Mouse (Mus musculus): Measurements from ENCODE around the gene Nop14.
"Not testable (repeated sequence)": the region's sequence is repeated elsewhere in the genome, so short reads cannot be mapped to it uniquely, and the experiment has no call there.

Nop14 gene

DNA sequence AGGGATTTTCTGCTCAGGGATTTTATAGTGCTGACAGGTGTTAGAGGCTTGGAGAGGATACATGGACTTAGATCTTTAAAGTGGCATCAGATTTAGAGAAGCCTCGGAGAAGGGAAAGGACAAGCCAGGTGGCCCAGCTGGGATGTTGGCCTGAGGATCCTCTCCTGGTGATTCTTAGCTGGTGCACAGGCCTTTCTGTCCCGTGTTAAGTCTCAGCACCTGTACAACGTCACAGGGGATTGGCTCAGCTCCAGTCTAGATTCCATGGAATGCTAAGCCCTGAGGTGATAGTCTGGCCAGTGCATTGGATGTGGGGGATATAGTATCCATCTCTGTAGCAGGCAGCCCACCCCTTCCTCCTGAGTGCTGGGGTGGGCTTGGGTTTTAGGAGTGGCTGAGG is 51.7 kb downstream of the Nop14 start:
- DNase-seq = peak; percentile 25

DNA sequence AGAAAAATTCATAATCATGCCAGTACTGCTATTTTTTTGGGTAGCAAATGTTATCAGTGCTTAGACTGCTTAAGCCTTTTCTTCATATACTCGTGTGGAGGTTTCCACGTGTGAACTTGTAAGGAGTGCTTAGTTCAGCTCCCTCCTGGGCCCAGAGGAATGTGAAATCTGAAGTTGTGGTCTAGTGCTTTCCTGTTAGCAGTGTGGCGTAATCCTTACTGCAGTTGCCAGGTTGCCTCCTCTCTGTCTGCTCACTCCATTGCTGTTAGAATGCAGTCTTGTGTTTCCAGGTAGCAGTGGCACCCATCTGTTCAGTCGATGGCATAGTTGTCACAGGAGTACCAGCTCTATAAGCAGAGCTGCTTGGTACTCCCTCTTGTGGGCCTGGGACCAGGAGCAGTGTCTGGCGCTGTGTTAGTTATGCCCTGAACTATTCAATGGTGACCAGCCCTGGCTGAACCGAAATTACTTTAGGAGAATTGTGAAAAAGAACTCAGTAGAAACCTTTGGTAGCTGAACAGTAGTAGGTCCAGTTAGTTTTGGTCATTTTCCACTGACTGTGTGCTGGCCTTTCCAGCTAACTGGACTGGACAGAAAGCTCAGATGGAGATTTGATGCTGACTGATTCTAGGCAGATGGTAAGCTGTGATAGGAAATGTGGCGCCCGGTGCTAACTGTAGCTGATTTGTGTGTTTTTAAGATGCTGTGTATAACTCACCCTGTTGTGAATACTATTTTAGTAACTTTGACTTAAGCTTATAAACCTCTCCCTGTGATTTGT is 52.7 kb downstream of the Nop14 start:
- peak; percentile 32 for DNase-seq

DNA sequence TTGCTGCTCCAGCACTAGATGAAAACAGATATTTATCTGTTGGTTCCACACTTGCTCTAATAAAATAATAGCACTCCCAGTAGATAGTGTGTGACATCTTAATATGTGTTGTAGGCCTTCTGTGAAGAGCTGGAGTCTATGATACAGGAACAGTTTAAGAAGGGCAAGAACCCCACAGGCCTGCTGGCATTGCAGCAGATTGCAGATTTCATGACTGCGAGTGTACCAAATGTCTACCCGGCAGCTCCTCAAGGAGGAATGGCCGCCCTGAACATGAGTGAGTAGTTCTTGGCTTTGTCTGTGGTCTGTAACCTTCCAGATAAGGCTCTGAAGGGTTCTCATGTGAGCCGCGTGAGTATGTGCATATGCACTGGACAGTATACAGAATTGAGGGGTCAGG is 55.4 kb downstream of the Nop14 start:
- DNase-seq = no peak

DNA sequence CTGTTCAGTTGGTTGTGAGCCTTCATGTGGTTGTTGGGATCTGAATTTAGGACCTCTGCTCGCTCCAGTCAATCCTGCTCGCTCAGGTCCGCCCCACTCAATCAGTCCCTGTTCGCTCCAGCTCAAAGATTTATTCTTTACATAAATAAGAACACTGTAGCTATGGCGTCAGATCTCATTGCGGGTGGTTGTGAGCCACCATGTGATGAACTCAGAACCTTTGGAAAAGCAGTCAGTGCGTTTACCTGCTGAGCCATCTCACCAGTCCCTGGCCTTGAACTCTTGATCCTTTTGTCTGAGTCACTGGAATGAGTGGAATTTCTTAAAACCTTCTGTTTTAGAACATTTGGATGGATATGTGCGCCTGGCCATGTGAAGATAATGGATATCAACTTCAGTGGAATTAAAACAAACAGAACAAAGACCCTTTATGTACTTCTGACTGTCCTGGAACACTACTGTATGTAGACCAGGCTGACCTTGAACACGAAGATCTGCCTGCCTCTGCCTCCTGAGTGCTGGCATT is 66.7 kb downstream of the Nop14 start:
- DNase-seq = no peak

DNA sequence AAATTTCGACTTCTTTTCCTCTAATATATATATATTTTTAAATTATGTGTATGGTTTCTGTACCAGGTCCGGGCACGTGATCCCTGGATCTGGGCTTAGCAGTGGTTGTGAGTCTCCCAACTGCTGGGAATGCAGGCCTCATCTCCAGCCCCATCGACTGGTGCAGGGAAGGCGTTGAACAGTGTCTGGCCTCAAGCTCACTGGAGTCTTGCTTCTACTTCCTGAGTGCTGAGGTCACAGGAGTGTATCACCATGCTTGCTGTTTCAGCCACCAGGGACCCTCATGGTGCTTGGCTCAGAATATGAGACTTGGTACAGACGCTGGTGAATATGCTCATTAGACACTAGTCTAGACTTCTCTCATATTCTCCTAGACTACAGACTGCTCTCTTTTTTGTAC is 67.3 kb downstream of the Nop14 start:
- DNase-seq = no peak

DNA sequence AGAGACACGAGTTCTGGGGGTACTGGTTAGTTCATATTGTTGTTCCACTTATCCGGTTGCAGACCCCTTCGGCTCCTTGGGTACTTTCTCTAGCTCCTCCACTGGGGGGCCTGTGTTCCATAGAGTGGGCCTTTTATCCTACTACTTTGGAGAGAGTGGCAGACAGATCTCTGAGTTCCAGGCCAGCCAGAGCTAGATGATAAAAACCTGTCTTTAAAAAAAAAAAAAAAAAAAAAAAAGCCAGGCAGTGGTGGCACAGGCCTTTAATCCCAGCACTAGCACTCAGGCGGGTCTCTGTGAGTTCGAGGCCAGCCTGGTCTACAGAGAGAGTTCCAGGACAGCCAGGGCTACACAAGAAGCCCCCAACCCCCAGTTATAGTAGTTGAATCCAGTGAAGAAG is 67.7 kb downstream of the Nop14 start:
- not testable (repeated sequence) for DNase-seq

DNA sequence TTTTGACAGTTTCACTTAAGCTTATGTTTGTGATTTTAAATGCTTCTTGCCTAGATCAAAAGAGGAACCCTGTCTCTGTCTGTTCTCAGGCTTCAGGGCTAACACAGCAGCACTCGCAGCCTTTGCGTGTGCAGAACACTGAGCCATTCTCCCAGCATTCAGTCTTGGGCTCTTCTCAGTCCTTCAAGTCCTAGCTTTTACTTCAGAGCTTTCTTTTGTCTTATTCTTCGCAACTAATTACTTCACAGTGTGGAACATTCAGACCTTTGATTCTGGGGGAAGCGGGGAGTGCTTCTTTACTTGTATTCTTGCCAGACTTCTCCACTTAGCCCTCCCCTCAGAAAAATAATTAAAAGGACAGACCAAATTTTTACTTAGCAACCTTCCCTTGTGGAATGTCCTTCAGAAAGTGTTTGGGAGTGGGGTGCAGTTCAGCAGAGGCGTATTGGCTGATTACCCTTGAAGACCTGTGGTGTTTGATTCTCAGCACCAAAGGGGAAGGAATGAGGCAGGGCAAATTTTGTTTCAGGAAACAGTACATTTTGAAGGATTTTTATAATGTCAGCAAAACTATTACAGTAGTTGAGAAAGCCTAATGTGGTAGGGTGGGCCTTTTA is 68.5 kb downstream of the Nop14 start:
- DNase-seq = no peak

DNA sequence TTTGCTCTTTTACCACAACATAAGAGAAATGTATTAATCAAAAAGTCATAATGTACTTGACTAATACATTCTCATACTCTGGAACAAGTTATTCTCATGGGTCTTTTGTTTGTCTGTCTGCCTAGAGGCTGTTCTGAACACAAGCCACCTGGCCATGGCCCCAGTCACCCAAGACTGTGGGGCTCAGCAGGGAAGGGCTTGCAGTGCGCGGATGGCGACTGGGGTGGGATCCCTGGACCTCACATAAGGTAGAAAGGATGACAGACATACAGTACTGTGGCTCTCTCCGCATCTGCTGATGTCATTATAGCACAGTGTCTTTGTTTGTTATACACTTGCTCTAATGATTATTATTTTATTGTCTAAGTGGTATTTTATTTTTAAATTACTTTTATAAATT is 69.2 kb downstream of the Nop14 start:
- no peak for DNase-seq

DNA sequence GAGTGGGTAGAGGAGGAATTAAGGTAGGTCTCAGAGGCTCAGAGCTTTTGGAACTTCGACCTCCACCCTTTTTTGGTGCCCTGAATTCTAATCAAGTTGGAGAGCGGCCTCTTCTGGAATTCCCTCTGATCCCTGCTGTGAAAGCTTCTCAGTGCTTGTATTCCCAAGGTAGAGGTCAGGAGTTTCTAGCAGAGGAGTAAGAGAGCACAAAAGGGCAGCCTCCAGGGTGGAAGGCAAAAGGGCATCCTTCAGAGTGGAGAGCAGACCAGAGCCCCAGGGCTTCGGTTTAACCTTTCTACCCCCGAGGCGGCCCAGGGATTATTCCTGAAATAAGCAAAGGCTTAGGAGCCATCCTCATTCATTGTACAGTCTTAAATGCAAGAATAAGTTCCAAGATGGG is 69.9 kb downstream of the Nop14 start:
- no peak for DNase-seq
